Mouse (Mus musculus) lung, postnatal 10 days (tissue): ENCODE data around the gene Pitx3.
"Not testable (repeated sequence)": the region's sequence is repeated elsewhere in the genome, so short reads cannot be mapped to it uniquely, and the experiment has no call there.

Experiments
- DNase-seq: peaks from one replicate; pipeline ENCODE4 v3.0.0; 2021

The Pitx3 gene

DNA sequence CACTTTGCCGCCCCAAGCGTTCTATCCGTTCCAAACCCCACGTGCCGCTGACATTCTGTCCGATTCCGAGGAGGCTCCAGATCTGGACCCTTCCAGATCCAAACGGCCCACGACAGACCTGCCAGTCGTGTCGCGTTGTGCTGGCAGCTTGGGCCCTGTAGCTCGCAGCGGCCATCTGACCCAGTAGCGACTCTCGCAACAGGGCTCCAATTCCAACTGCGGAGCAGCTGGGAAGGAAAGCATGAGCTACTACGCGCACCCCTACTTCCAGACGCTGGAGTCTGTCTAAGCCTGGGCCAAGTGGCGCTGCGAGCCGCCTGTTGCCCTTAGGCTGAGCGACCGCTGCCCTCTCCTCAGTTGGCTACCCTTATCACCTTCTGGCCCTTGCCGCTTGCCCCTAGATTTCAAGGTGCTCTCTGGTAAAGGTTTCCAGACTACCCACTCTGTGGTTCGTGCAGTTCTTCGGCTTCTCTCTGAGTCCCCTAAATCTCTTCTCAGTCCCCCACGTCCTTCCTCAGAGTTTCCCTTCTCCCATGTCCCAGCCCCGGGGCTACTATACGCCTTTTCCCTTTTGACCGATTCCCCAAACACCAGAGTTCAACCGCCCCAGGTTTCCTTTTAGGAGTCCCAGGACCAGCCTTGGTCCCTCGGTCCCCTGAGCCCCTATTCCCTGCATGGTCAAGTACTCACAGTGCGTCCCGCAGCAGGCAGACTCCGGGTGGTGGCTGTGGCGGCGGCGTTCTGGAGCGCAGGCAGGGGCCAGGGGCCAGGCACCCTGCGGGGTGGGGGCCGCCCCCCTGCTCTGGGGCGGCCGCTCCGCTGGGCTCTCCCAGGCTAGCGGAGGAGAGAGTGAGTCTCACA lies at the start of gene Pitx3:
Gene Pitx3 (minus strand): TSS at position 816 of the 861 bp plus-strand sequence.
- DNase-seq = peak; percentile 32

DNA sequence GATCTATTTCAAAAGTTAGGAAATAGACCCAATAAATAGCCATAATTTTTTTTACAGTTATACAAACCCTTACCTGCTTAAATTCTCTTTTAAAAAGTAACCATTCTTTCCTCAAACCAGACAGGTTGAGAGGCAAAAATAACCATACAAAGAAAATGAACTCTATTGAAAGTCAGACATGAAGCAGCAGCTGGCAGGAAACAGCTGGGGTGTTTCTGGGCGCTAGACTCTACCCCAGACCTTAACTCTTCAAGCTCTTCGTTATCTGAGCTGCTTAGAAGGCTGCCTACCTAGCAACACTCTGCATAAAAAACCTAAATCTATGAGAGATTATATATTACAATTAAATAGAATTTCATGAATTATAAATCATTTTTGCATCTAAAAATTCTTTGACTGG lies 39.1 kb upstream of the Pitx3 start:
- DNase-seq = no peak

- DNase-seq = peak; percentile 34
Observed at GRCm38 (mm10) chr19:46186611-46187010, 38.5 kb upstream of the Pitx3 start.

DNA sequence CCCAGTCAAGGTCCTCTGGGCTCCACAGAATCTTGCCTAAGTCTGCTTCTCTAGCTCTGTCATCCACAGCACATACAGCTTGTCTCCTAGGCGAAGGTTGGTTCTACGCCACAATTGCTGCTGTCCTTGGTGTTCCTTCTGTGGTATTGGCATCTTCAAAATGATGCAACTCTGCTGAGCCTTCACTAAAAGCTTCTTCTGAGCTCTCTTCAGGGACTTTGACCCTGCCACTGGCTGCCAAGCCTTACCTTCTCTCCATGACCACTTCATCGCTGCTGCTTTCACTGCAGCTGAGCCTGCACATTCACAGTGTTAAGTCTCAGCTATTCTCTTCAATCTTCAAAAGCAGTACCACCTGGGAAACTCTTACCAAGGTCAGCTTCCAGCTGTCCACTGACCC lies 34.1 kb upstream of the Pitx3 start:
- no peak for DNase-seq

DNA sequence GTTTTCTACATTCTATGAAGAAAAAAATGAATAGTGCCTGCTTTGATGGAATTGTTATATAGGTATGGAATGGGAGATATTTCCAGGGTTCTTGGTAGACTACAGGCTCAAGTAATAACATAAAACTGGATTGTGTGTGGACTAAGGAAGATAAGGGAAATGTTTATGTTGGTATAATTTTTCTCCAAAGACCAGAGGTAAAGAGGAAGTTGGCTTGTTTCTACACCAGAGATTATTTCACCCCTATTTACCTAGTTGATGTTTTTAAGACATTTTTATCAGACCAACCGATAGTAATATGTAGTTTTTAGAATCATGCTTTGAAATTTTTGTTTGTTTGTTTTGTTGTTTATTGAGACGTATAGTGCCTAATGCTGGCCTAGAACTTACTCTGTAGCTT lies 32.1 kb upstream of the Pitx3 start:
- DNase-seq = no peak

- no peak for DNase-seq
Observed at GRCm38 (mm10) chr19:46177046-46177445, 28.9 kb upstream of the Pitx3 start.

GRCm38 (mm10) chr19:46175173-46175572 lies 27.0 kb upstream of the Pitx3 start:
- DNase-seq = no peak

DNA sequence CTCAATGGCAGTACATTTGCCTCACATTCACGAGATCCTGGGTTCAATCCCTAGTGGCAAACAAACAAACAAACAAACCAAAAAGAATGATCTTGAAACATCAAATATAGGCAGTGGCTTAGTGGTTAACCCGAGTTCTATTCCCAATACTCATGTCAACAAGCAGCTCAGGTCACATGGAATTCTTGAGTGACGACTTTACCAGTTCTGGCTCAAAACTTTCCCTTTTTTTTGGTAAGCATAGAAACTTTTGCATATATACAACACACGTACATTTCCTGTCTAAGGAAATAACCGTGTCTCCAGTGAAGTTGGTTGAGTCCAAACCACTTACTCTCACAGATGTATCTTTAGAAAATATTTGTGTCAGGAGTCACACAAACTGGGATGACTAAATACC lies 24.4 kb upstream of the Pitx3 start:
- no peak for DNase-seq

- no peak for DNase-seq
Observed at GRCm38 (mm10) chr19:46169913-46170312, 21.8 kb upstream of the Pitx3 start.

- DNase-seq = no peak
Observed at GRCm38 (mm10) chr19:46169396-46169795, 21.3 kb upstream of the Pitx3 start.

DNA sequence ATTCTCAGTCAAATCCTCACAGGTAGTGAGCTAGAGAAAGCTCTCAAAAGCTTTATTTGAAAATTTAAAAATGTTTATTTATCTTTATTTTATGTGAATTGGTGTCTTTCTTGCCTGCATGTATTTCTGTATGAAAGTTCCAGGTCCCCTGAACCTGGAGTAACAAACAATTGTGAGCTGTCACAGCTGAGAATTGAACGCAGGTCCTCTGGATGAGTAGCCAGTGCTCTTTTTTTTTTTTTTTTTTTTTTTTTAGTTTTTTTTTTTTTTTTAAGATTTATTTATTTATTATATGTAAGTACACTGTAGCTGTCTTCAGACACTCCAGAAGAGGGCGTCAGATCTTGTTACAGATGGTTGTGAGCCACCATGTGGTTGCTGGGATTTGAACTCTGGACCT lies 19.0 kb upstream of the Pitx3 start:
- not testable (repeated sequence) for DNase-seq

DNA sequence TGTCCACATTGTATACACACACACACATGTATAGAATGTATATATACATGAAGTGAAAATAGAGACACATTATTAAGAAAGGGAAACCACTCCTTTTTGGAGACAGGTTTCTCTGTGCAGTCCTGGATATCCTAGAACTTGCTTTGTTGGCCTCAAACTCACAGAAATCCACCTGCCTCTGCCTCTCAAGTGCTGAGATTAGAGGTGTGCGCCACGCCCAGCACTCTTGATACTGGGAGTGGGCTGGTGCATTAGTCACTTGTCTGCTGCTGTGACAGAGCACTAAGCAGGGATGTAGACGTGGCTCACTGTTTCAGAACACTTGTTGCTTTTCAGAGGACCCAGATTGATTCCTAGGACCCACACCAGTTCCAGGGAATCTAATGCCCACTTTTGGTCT lies 17.8 kb upstream of the Pitx3 start:
- DNase-seq = no peak

- peak; percentile 96 for DNase-seq
Observed at GRCm38 (mm10) chr19:46152127-46152803, 4.1 kb upstream of the Pitx3 start, which contains the start of gene Gbf1. TSS of gene Gbf1 (plus strand) at chr19:46152509.

DNA sequence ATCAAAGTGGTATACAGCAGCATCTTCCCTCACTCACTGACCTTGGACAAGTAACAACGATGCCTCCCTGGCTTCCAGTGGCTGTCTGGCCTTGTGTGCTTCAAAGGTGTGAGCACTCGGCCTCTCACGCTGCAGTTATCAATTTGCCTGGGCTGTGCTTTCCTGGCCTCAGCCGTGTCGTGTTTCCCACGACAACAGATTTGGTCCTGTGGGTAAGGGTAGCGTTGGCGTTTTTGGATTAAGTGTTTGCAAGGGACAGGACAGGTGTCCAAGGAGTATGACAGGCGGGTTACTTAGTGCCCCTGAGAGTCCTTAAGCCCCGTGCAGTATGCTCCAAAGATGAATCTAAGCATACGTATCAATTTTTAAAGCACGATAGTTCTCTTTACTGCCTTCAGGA lies 965 bp upstream of the Pitx3 start:
- no peak for DNase-seq

DNA sequence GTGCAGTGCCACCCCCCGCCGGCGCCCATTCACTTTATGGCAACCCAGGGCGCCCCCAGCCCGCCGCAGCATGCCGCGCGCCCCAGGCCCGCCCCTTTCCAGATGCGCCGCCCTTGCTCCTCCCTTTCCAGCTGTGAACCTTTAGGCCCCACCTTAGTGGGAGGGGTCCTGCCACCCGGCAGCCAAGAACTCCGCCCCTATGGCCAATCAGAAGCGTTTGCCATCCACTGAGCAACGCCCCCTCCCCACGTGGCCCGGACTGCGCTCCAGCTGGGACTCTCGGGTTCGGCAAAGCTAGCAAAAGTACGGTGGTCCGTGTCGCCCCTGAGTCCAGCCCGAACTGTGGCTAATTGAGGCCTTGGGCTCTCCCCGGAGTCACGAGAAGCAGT lies 240 bp upstream of the Pitx3 start:
- DNase-seq = peak; percentile 95

DNA sequence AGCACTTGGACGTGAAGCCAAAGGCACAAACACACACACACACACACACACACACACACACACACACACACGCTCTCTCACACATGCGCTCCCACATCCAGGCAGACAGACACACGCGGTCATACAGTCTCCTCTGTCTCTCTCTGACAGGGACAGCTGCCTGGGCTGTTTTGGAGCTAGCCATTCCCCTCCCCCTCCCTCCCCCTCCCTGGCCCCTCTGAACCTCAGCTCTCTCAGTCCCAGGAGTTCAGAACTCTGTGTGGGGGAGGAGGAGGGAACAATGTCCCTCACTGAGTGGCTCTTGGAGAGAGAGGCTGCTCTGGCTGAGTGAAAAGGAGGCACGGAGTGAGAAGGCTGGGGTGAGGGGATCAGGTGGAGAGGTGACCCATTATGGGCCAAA lies 7.0 kb downstream of the Pitx3 start:
- no peak for DNase-seq

- DNase-seq = no peak
Observed at GRCm38 (mm10) chr19:46140324-46140723, 7.8 kb downstream of the Pitx3 start.

- DNase-seq = peak; percentile 85
Observed at GRCm38 (mm10) chr19:46136639-46137580, 11.2 kb downstream of the Pitx3 start.

- DNase-seq = peak; percentile 49
Observed at GRCm38 (mm10) chr19:46135789-46136638, 12.1 kb downstream of the Pitx3 start.

DNA sequence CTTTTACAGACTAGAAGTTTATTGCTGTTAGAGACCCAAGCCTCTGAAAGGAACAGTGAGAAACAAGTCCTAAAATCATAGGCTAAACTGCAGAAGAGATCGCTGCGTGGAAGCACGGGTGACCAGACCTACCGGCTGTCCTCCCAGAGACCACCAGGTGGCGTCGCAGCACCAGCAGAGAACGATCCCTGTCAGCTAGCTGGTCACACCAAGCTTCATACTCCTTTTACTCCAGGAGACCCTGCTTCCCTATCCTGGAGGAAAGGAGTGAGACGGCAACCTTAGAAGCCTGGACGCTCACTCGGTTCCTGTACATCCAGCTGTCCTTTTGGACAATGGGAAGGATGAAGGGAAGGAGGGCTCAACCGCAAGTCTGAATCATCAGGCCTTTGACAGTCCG lies 12.8 kb downstream of the Pitx3 start:
- peak; percentile 94 for DNase-seq

DNA sequence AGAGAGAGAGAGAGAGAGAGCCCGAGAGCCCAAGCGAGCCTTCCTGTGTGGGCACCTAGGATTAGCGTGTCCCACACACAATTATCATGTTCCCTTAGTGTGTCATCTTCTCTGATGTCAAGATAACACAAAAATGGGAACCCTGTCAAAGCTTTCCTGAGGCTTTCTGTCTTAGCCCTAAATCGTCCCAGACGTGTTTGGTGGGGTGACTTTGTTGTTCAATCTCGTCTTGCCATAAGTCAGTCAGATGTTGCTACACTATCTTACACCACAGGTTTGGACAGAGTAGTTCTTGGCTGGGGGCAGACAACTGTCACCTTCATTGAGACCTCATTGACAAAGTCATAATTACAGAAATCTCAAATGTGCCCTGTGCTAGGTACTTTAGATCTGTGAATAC lies 15.5 kb downstream of the Pitx3 start:
- no peak for DNase-seq
